Mouse (Mus musculus): Measurements from ENCODE around the gene Pnp. TPM values are rescaled to one million over a fixed set of nuclear protein-coding genes. Genes with fewer than 3 reads are reported as not detected.
"Not testable (repeated sequence)": the region's sequence is repeated elsewhere in the genome, so short reads cannot be mapped to it uniquely, and the experiment has no call there.

The Pnp gene
- polyA plus RNA-seq, 1 experiment = 25.1 TPM

GRCm38 (mm10) chr14:50976674-50977073, 45.8 kb downstream of the Pnp start:
- H3K4me1 ChIP-seq (ENCODE audit: control insufficient read depth, insufficient read depth, low read length) = no peaks in the 10 kb centered on the region
- TF ChIP-seq POLR2A (IDR thresholded peaks at IDR 0.05; ENCODE audit: borderline replicate concordance, insufficient read depth, low read length) (no peak), CTCF (IDR thresholded peaks at IDR 0.05; ENCODE audit: borderline replicate concordance, insufficient read depth, low read depth, low read length) (no peak)
- DNase-seq = no peak
- 16% methylated on average over 9 of the region's 9 CpGs for WGBS
- H3K27ac ChIP-seq (ENCODE audit: insufficient read depth, low read length) = no peak overlapping the region
- H3K4me3 ChIP-seq (replicated peaks; ENCODE audit: insufficient read depth, low read depth, low read length) = no peak overlapping the region
- H3K27me3 ChIP-seq (ENCODE audit: control insufficient read depth, insufficient read depth, low read length) = no peaks in the 10 kb centered on the region

- not testable (repeated sequence) for H3K4me3 ChIP-seq (replicated peaks; ENCODE audit: insufficient read depth, low read depth, low read length); H3K27ac ChIP-seq (ENCODE audit: insufficient read depth, low read length); H3K27me3 ChIP-seq (ENCODE audit: control insufficient read depth, insufficient read depth, low read length); H3K4me1 ChIP-seq (ENCODE audit: control insufficient read depth, insufficient read depth, low read length); DNase-seq
- WGBS = 94% methylated on average over 6 of the region's 6 CpGs
Measured at GRCm38 (mm10) chr14:50978451-50978850, 47.6 kb downstream of the Pnp start.

- DNase-seq = no peak
- Histone ChIP-seq H3K4me1 (ENCODE audit: control insufficient read depth, insufficient read depth, low read length) (no peaks in the 10 kb centered on the region), H3K4me3 (replicated peaks; ENCODE audit: insufficient read depth, low read depth, low read length) (no peak overlapping the region), H3K27me3 (ENCODE audit: control insufficient read depth, insufficient read depth, low read length) (no peaks in the 10 kb centered on the region), H3K27ac (ENCODE audit: insufficient read depth, low read length) (no peak overlapping the region)
- TF ChIP-seq POLR2A (IDR thresholded peaks at IDR 0.05; ENCODE audit: borderline replicate concordance, insufficient read depth, low read length) (no peak), CTCF (IDR thresholded peaks at IDR 0.05; ENCODE audit: borderline replicate concordance, insufficient read depth, low read depth, low read length) (no peak)
Measured at GRCm38 (mm10) chr14:50979631-50980030, 48.7 kb downstream of the Pnp start.

GRCm38 (mm10) chr14:50981207-50981606, 50.3 kb downstream of the Pnp start:
- TF ChIP-seq POLR2A (IDR thresholded peaks at IDR 0.05; ENCODE audit: borderline replicate concordance, insufficient read depth, low read length) = no peak
- TF ChIP-seq CTCF (IDR thresholded peaks at IDR 0.05; ENCODE audit: borderline replicate concordance, insufficient read depth, low read depth, low read length) = no peak

GRCm38 (mm10) chr14:50981837-50982236, 51.0 kb downstream of the Pnp start:
- H3K27me3 ChIP-seq (ENCODE audit: control insufficient read depth, insufficient read depth, low read length) = no peaks in the 10 kb centered on the region
- no peak overlapping the region for H3K27ac ChIP-seq (ENCODE audit: insufficient read depth, low read length)
- no peak for TF ChIP-seq POLR2A (IDR thresholded peaks at IDR 0.05; ENCODE audit: borderline replicate concordance, insufficient read depth, low read length)
- no peak for TF ChIP-seq CTCF (IDR thresholded peaks at IDR 0.05; ENCODE audit: borderline replicate concordance, insufficient read depth, low read depth, low read length)
- H3K4me1 ChIP-seq (ENCODE audit: control insufficient read depth, insufficient read depth, low read length) = no peaks in the 10 kb centered on the region
- no peak overlapping the region for H3K4me3 ChIP-seq (replicated peaks; ENCODE audit: insufficient read depth, low read depth, low read length)
- 87% methylated on average over 5 of the region's 5 CpGs for WGBS
- no peak for DNase-seq

More at GRCm38 (mm10) chr14:50981207-50981606, 50.3 kb downstream of the Pnp start:
- H3K4me3 ChIP-seq (replicated peaks; ENCODE audit: insufficient read depth, low read depth, low read length) = no peak overlapping the region
- no peaks in the 10 kb centered on the region for H3K27me3 ChIP-seq (ENCODE audit: control insufficient read depth, insufficient read depth, low read length)
- WGBS = 44% methylated on average over 2 of the region's 2 CpGs
- no peaks in the 10 kb centered on the region for H3K4me1 ChIP-seq (ENCODE audit: control insufficient read depth, insufficient read depth, low read length)
- no peak overlapping the region for H3K27ac ChIP-seq (ENCODE audit: insufficient read depth, low read length)
- no peak for DNase-seq

- H3K4me3 ChIP-seq (replicated peaks; ENCODE audit: insufficient read depth, low read depth, low read length) = no peak overlapping the region
- TF ChIP-seq CTCF (IDR thresholded peaks at IDR 0.05; ENCODE audit: borderline replicate concordance, insufficient read depth, low read depth, low read length) (no peak), POLR2A (IDR thresholded peaks at IDR 0.05; ENCODE audit: borderline replicate concordance, insufficient read depth, low read length) (no peak)
- no peak for DNase-seq
- no peak overlapping the region for H3K27ac ChIP-seq (ENCODE audit: insufficient read depth, low read length)
- H3K4me1 ChIP-seq (ENCODE audit: control insufficient read depth, insufficient read depth, low read length) = no peaks in the 10 kb centered on the region
- no peaks in the 10 kb centered on the region for H3K27me3 ChIP-seq (ENCODE audit: control insufficient read depth, insufficient read depth, low read length)
- 92% methylated on average over 2 of the region's 2 CpGs for WGBS
Measured at GRCm38 (mm10) chr14:50987668-50988067, 56.8 kb downstream of the Pnp start.

- TF ChIP-seq POLR2A (IDR thresholded peaks at IDR 0.05; ENCODE audit: borderline replicate concordance, insufficient read depth, low read length) (no peak), CTCF (IDR thresholded peaks at IDR 0.05; ENCODE audit: borderline replicate concordance, insufficient read depth, low read depth, low read length) (no peak)
- DNase-seq = no peak
- 86% methylated on average over 3 of the region's 3 CpGs for WGBS
- H3K4me3 ChIP-seq (replicated peaks; ENCODE audit: insufficient read depth, low read depth, low read length) = no peak overlapping the region
- H3K4me1 ChIP-seq (ENCODE audit: control insufficient read depth, insufficient read depth, low read length) = no peaks in the 10 kb centered on the region
- H3K27ac ChIP-seq (ENCODE audit: insufficient read depth, low read length) = no peak overlapping the region
- no peaks in the 10 kb centered on the region for H3K27me3 ChIP-seq (ENCODE audit: control insufficient read depth, insufficient read depth, low read length)
Measured at GRCm38 (mm10) chr14:50991037-50991436, 60.2 kb downstream of the Pnp start.

GRCm38 (mm10) chr14:50997088-50997487, 66.2 kb downstream of the Pnp start:
- WGBS = 83% methylated on average over 3 of the region's 3 CpGs
- DNase-seq = no peak
- TF ChIP-seq POLR2A (IDR thresholded peaks at IDR 0.05; ENCODE audit: borderline replicate concordance, insufficient read depth, low read length) = no peak
- TF ChIP-seq CTCF (IDR thresholded peaks at IDR 0.05; ENCODE audit: borderline replicate concordance, insufficient read depth, low read depth, low read length) = no peak
- H3K27me3 ChIP-seq (ENCODE audit: control insufficient read depth, insufficient read depth, low read length) = no peaks in the 10 kb centered on the region
- H3K4me1 ChIP-seq (ENCODE audit: control insufficient read depth, insufficient read depth, low read length) = no peaks in the 10 kb centered on the region
- H3K27ac ChIP-seq (ENCODE audit: insufficient read depth, low read length) = no peak overlapping the region
- no peak overlapping the region for H3K4me3 ChIP-seq (replicated peaks; ENCODE audit: insufficient read depth, low read depth, low read length)
